Mouse (Mus musculus) limb, embryonic 11.5 days (tissue): Measurements from ENCODE around the gene Tnfsf11. TPM values are rescaled to one million over a fixed set of nuclear protein-coding genes. Genes with fewer than 3 reads are reported as not detected.
A peak's percentile ranks its signal among the peaks of the same experiment; 100 is the strongest.

Experiments used
- ATAC-seq: fragments of 200-750 bp; cut with Nextera tagmentation; 2 replicates; pipeline ENCODE4 v1.8.0; 2017; ENCODE audit warnings: low read depth; ENCODE audit not compliant: insufficient number of reproducible peaks, low FRiP score, low TSS enrichment
- DNase-seq: peaks from one replicate; pipeline ENCODE4 v3.0.0-alpha.2; 2015; ENCODE audit warnings: low spot score
- H3K27ac ChIP-seq: fragments of 300-500 bp; sonication (generic); replicated peaks from 2 replicates; pipeline ENCODE4 v1.5.1; 2014; ENCODE audit warnings: low read depth, mild to moderate bottlenecking, low read length
- H3K27me3 ChIP-seq: fragments of 300-500 bp; sonication (generic); 2 replicates; pipeline ENCODE4 v1.6.1; 2014; ENCODE audit warnings: mild to moderate bottlenecking, low read length, mixed read lengths; ENCODE audit not compliant: control insufficient read depth, insufficient read depth
- H3K36me3 ChIP-seq: fragments of 300-500 bp; sonication (generic); 2 replicates; pipeline ENCODE4 v1.6.1; 2014; ENCODE audit warnings: mild to moderate bottlenecking, low read length, moderate library complexity, mixed read lengths; ENCODE audit not compliant: control insufficient read depth, insufficient read depth
- H3K4me1 ChIP-seq: fragments of 300-500 bp; sonication (generic); 2 replicates; pipeline ENCODE4 v1.6.1; 2014; ENCODE audit warnings: low read length, mixed read lengths; ENCODE audit not compliant: control insufficient read depth, insufficient read depth
- H3K4me2 ChIP-seq: fragments of 300-500 bp; sonication (generic); 2 replicates; pipeline ENCODE4 v1.6.1; 2014; ENCODE audit warnings: low read depth, mild to moderate bottlenecking, moderate library complexity; ENCODE audit not compliant: severe bottlenecking
- H3K4me3 ChIP-seq: fragments of 300-500 bp; sonication (generic); 2 replicates; pipeline ENCODE4 v1.5.1; 2014; ENCODE audit warnings: low read depth, low read length
- H3K9ac ChIP-seq: fragments of 300-500 bp; sonication (generic); 2 replicates; pipeline ENCODE4 v1.6.1; 2014; ENCODE audit warnings: mild to moderate bottlenecking, low read length
- H3K9me3 ChIP-seq: fragments of 300-500 bp; sonication (generic); 2 replicates; pipeline ENCODE4 v1.6.1; 2016; ENCODE audit warnings: low read length; ENCODE audit not compliant: control insufficient read depth
- WGBS: fragments of 180-500 bp; shearing (Covaris S2); extraction: QIAGEN DNeasy Blood & Tissue Kit; methylation state at CpG from one replicate; pipeline ENCODE4 v1.1.7; 2014; 5-methylcytosine and 5-hydroxymethylcytosine counted together
- polyA plus RNA-seq: library from polyadenylated mRNA; unstranded; fragments of >200 nt; fragmentation: Nextera tagmentation; extraction: Ambion mirVana; gene quantifications from 2 replicates; pipeline ENCODE4 v1.2.1, GENCODE M21; 2014

Tnfsf11 gene
- polyA plus RNA-seq, 1 experiment from 2014 or later = not detected

DNA sequence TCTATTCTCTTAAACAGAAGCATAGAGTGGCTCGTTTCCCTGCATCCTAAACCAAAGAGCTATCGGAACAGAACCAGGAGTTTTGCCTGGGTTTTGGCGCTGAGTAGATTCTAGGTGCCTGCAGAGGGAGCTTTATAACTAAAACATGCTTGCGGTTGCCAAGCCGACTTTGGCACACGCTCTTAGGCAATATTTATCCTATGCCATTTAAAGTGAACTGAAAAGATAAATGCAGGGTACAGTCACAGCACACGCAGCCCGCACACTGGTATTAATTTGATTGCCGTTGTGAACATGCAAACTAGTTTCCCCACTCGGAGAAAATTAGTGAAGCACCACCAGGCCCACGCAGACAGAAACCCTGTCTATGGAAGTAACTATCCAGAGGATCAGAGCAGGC, 25.4 kb downstream of the Tnfsf11 start:
- H3K4me3 ChIP-seq = no peak overlapping the region
- no peak overlapping the region for H3K9ac ChIP-seq
- H3K27ac ChIP-seq = no peak overlapping the region
- 90% methylated on average over 11 of the region's 11 CpGs for WGBS
- DNase-seq (no peak), ATAC-seq (no peak)
- H3K4me1 ChIP-seq = no peaks in the 10 kb centered on the region
- H3K9me3 ChIP-seq = no peaks in the 10 kb centered on the region
- no peak overlapping the region for H3K4me2 ChIP-seq
- no peaks in the 10 kb centered on the region for H3K36me3 ChIP-seq
- H3K27me3 ChIP-seq = no peaks in the 10 kb centered on the region

GRCm38 (mm10) chr14:78276395-78276930, 31.4 kb downstream of the Tnfsf11 start:
- H3K4me3 ChIP-seq = no peak overlapping the region
- no peak for DNase-seq
- ATAC-seq = no peak

DNA sequence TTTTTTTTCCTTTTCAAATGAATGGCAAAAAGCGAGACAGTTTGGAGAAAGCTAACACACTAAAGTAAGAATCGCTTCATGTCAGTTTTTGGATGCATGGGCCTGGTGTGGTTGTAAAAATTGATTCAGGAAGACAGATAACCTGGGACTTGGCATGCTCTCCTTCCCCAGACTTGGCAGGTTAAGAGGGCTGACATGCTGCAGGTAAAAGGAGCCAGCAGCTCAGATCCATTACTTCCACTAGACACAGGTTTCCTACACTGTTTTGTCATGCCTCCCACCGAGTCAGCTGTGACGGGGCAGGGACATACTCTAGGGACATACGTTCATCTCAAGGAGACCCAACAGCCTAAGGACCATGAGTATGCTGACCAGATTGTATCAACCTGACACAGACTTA, 33.0 kb downstream of the Tnfsf11 start:
- no peak overlapping the region for H3K27ac ChIP-seq
- ATAC-seq (no peak), DNase-seq (no peak)
- no peaks in the 10 kb centered on the region for H3K9me3 ChIP-seq
- no peaks in the 10 kb centered on the region for H3K4me1 ChIP-seq
- no peaks in the 10 kb centered on the region for H3K36me3 ChIP-seq
- H3K4me3 ChIP-seq = no peak overlapping the region
- no peaks in the 10 kb centered on the region for H3K27me3 ChIP-seq
- no peak overlapping the region for H3K4me2 ChIP-seq
- 97% methylated on average over 5 of the region's 5 CpGs for WGBS
- no peak overlapping the region for H3K9ac ChIP-seq

More at GRCm38 (mm10) chr14:78276395-78276930, 31.4 kb downstream of the Tnfsf11 start:
- Histone ChIP-seq H3K9ac (no peak overlapping the region), H3K9me3 (no peaks in the 10 kb centered on the region), H3K4me2 (no peak overlapping the region), H3K27ac (no peak overlapping the region), H3K4me1 (no peaks in the 10 kb centered on the region), H3K36me3 (no peaks in the 10 kb centered on the region), H3K27me3 (no peaks in the 10 kb centered on the region)
- WGBS = 80% methylated on average over 18 of the region's 18 CpGs

GRCm38 (mm10) chr14:78274146-78274545, 33.7 kb downstream of the Tnfsf11 start:
- Histone ChIP-seq H3K9me3 (no peaks in the 10 kb centered on the region), H3K9ac (no peak overlapping the region), H3K4me2 (no peak overlapping the region), H3K4me3 (no peak overlapping the region), H3K36me3 (no peaks in the 10 kb centered on the region), H3K4me1 (no peaks in the 10 kb centered on the region), H3K27me3 (no peaks in the 10 kb centered on the region), H3K27ac (no peak overlapping the region)
- DNase-seq (no peak), ATAC-seq (no peak)
- WGBS = 90% methylated on average over 9 of the region's 9 CpGs

- ATAC-seq = no peak
- Histone ChIP-seq H3K27ac (no peak overlapping the region), H3K9ac (no peak overlapping the region), H3K27me3 (no peaks in the 10 kb centered on the region), H3K36me3 (no peaks in the 10 kb centered on the region), H3K4me2 (no peak overlapping the region), H3K9me3 (no peaks in the 10 kb centered on the region), H3K4me3 (no peak overlapping the region), H3K4me1 (no peaks in the 10 kb centered on the region)
- WGBS = 76% methylated on average over 7 of the region's 7 CpGs
- DNase-seq = peak; percentile 50
Observed at GRCm38 (mm10) chr14:78273571-78273970, 34.3 kb downstream of the Tnfsf11 start.

DNA sequence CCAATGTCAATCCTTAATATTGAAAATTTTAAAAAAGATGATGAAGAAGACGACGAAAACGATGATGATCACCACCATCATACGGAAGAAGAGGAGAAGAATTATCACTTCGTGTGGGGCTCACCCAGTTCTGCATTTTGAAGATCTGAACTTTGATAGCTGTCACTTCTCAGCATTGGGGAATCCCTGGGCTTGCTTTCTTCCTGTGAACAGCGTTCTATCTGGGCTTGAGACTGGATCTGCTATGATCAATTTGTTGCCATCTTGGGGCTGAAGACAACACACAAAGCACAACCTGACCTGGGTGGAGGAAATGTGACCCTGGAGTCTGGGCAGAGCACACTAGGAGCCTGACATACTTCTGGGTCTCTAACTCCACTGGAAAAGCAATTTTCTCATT, 43.0 kb downstream of the Tnfsf11 start:
- Histone ChIP-seq H3K36me3 (no peaks in the 10 kb centered on the region), H3K4me2 (no peak overlapping the region), H3K9me3 (no peaks in the 10 kb centered on the region), H3K4me3 (no peak overlapping the region), H3K27me3 (no peaks in the 10 kb centered on the region), H3K4me1 (no peaks in the 10 kb centered on the region), H3K9ac (no peak overlapping the region), H3K27ac (no peak overlapping the region)
- WGBS = 93% methylated on average over 6 of the region's 6 CpGs
- ATAC-seq (no peak), DNase-seq (no peak)

DNA sequence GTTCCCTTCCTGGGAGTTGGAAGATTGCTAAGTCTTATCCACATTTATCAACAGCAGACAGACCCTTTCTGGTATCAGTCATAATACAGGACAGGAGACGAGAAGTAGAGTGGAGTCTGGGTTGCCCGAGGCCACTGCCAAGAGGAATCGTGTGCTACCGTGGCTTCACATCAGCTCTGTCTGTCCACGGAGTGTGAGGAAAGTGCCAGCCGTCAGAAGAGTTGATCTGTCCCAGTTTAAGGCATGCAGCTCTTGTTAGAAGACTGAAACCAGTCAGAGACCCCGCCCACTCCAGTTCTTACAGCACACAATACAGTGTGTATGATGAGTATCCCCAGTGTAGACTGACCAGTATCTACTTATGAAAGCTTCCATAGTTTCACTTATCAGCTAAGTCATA, 45.2 kb downstream of the Tnfsf11 start:
- ATAC-seq (no peak), DNase-seq (no peak)
- no peak overlapping the region for H3K9ac ChIP-seq
- no peaks in the 10 kb centered on the region for H3K4me1 ChIP-seq
- H3K36me3 ChIP-seq = no peaks in the 10 kb centered on the region
- no peak overlapping the region for H3K4me3 ChIP-seq
- no peaks in the 10 kb centered on the region for H3K9me3 ChIP-seq
- H3K4me2 ChIP-seq = no peak overlapping the region
- 86% methylated on average over 7 of the region's 7 CpGs for WGBS
- H3K27ac ChIP-seq = no peak overlapping the region
- no peaks in the 10 kb centered on the region for H3K27me3 ChIP-seq

GRCm38 (mm10) chr14:78261246-78261645, 46.6 kb downstream of the Tnfsf11 start:
- DNase-seq (no peak), ATAC-seq (no peak)
- no peak overlapping the region for H3K4me3 ChIP-seq
- H3K27ac ChIP-seq = no peak overlapping the region
- no peaks in the 10 kb centered on the region for H3K27me3 ChIP-seq
- no peak overlapping the region for H3K4me2 ChIP-seq
- no peak overlapping the region for H3K9ac ChIP-seq
- WGBS = 71% methylated on average over 7 of the region's 7 CpGs
- no peaks in the 10 kb centered on the region for H3K4me1 ChIP-seq
- no peaks in the 10 kb centered on the region for H3K36me3 ChIP-seq
- no peaks in the 10 kb centered on the region for H3K9me3 ChIP-seq

- no peaks in the 10 kb centered on the region for H3K36me3 ChIP-seq
- no peaks in the 10 kb centered on the region for H3K27me3 ChIP-seq
- H3K4me2 ChIP-seq = no peak overlapping the region
- H3K4me1 ChIP-seq = no peaks in the 10 kb centered on the region
- H3K9ac ChIP-seq = no peak overlapping the region
- no peak overlapping the region for H3K27ac ChIP-seq
- H3K9me3 ChIP-seq = no peaks in the 10 kb centered on the region
- ATAC-seq (no peak), DNase-seq (no peak)
- H3K4me3 ChIP-seq = no peak overlapping the region
- WGBS = 86% methylated on average over 7 of the region's 7 CpGs
Observed at GRCm38 (mm10) chr14:78254017-78254416, 53.8 kb downstream of the Tnfsf11 start.
